Mouse (Mus musculus): ENCODE data around the gene Fam78b. TPM values are rescaled to one million over a fixed set of nuclear protein-coding genes. Genes with fewer than 3 reads are reported as not detected.

Fam78b gene
- polyA plus RNA-seq (2014; fragmentation: Illumina TruSeq; extraction: RNeasy Lipid Tissue Mini Kit (QIAGEN cat#74804); ENCODE audit: low read depth, low replicate concordance), result 0.24 TPM

GRCm38 (mm10) chr1:167001174-167001843 lies at the start of gene Fam78b:
TSS of gene Fam78b (plus strand) at chr1:167001417.

All from liver, adult 10 weeks (tissue).